Mouse (Mus musculus) splenic B cell, adult 2 months (primary cell): ENCODE data around the gene Ddx47.

Experiments
- DNase-seq: peaks from one replicate; pipeline ENCODE4 v3.0.0-alpha.2; 2011; ENCODE audit warnings: low read depth, low spot score
- H3K27me3 ChIP-seq: 2 replicates; pipeline ENCODE4 v1.6.1; 2012; ENCODE audit warnings: mild to moderate bottlenecking, low read length, moderate library complexity, mixed read lengths; ENCODE audit not compliant: control insufficient read depth, poor library complexity, insufficient read depth, severe bottlenecking
- H3K36me3 ChIP-seq: 2 replicates; pipeline ENCODE4 v1.6.1; 2012; ENCODE audit warnings: mild to moderate bottlenecking, low read length, moderate library complexity, mixed read lengths; ENCODE audit not compliant: control insufficient read depth, poor library complexity, insufficient read depth, severe bottlenecking

Ddx47 gene

GRCm38 (mm10) chr6:135029246-135029645, 17.8 kb downstream of the Ddx47 start:
- Histone ChIP-seq H3K27me3 (no peaks in the 10 kb centered on the region), H3K36me3 (no peaks in the 10 kb centered on the region)
- no peak for DNase-seq

GRCm38 (mm10) chr6:135038674-135039073, 27.3 kb downstream of the Ddx47 start:
- no peaks in the 10 kb centered on the region for H3K36me3 ChIP-seq
- DNase-seq = no peak
- no peaks in the 10 kb centered on the region for H3K27me3 ChIP-seq

- DNase-seq = no peak
- Histone ChIP-seq H3K27me3 (no peaks in the 10 kb centered on the region), H3K36me3 (no peaks in the 10 kb centered on the region)
Observed at GRCm38 (mm10) chr6:135040275-135040871, 29.0 kb downstream of the Ddx47 start.

- no peak for DNase-seq
- H3K36me3 ChIP-seq = no peaks in the 10 kb centered on the region
- H3K27me3 ChIP-seq = no peaks in the 10 kb centered on the region
Observed at GRCm38 (mm10) chr6:135041930-135042329, 30.5 kb downstream of the Ddx47 start.

- peak; percentile 12 for DNase-seq
- H3K36me3 ChIP-seq = no peaks in the 10 kb centered on the region
Observed at GRCm38 (mm10) chr6:135047276-135047675, 35.9 kb downstream of the Ddx47 start.

GRCm38 (mm10) chr6:135048509-135048908, 37.1 kb downstream of the Ddx47 start:
- H3K27me3 ChIP-seq = no peaks in the 10 kb centered on the region
- no peak for DNase-seq
- no peaks in the 10 kb centered on the region for H3K36me3 ChIP-seq

More at GRCm38 (mm10) chr6:135047276-135047675, 35.9 kb downstream of the Ddx47 start:
- no peaks in the 10 kb centered on the region for H3K27me3 ChIP-seq

- no peak for DNase-seq
- H3K27me3 ChIP-seq = no peaks in the 10 kb centered on the region
- no peaks in the 10 kb centered on the region for H3K36me3 ChIP-seq
Observed at GRCm38 (mm10) chr6:135048956-135049355, 37.5 kb downstream of the Ddx47 start.

- no peaks in the 10 kb centered on the region for H3K27me3 ChIP-seq
- H3K36me3 ChIP-seq = no peaks in the 10 kb centered on the region
- DNase-seq = no peak
Observed at GRCm38 (mm10) chr6:135053789-135054188, 42.4 kb downstream of the Ddx47 start.

GRCm38 (mm10) chr6:135055882-135056281, 44.5 kb downstream of the Ddx47 start:
- H3K36me3 ChIP-seq = no peaks in the 10 kb centered on the region
- no peaks in the 10 kb centered on the region for H3K27me3 ChIP-seq
- no peak for DNase-seq

- no peaks in the 10 kb centered on the region for H3K27me3 ChIP-seq
- no peak for DNase-seq
- no peaks in the 10 kb centered on the region for H3K36me3 ChIP-seq
Observed at GRCm38 (mm10) chr6:135060728-135061127, 49.3 kb downstream of the Ddx47 start.

GRCm38 (mm10) chr6:135064621-135065020, 53.2 kb downstream of the Ddx47 start:
- Histone ChIP-seq H3K36me3 (no peaks in the 10 kb centered on the region), H3K27me3 (no peaks in the 10 kb centered on the region)
- DNase-seq = no peak

- DNase-seq = peak; percentile 86
- Histone ChIP-seq H3K27me3 (no peaks in the 10 kb centered on the region), H3K36me3 (no peaks in the 10 kb centered on the region)
Observed at GRCm38 (mm10) chr6:135065236-135065957, 54.0 kb downstream of the Ddx47 start, which contains the start of gene Gprc5a. Gene Gprc5a, plus strand, starts transcription at chr6:135065651.

GRCm38 (mm10) chr6:135066795-135067445, 55.5 kb downstream of the Ddx47 start:
- no peaks in the 10 kb centered on the region for H3K27me3 ChIP-seq
- H3K36me3 ChIP-seq = no peaks in the 10 kb centered on the region
- no peak for DNase-seq

- no peaks in the 10 kb centered on the region for H3K27me3 ChIP-seq
- DNase-seq = no peak
- no peaks in the 10 kb centered on the region for H3K36me3 ChIP-seq
Observed at GRCm38 (mm10) chr6:135068221-135068620, 56.8 kb downstream of the Ddx47 start.

GRCm38 (mm10) chr6:135069856-135070255, 58.4 kb downstream of the Ddx47 start:
- H3K27me3 ChIP-seq = no peaks in the 10 kb centered on the region
- DNase-seq = no peak
- H3K36me3 ChIP-seq = no peaks in the 10 kb centered on the region
